In genomic region chr5:105110271-105110852, GRCm38 (mm10) we compare ENCODE assay signal across 9 mouse cellular contexts. TPM values are rescaled to one million over a fixed set of nuclear protein-coding genes. Genes with fewer than 3 reads are reported as not detected.
DNase-seq lines count a peak whose midpoint lies in the region; TF ChIP-seq lines count a peak whose summit lies in the region.
"Not testable (repeated sequence)": the region's sequence is repeated elsewhere in the genome, so short reads cannot be mapped to it uniquely, and the experiment has no call there.
"Had no signal": no experiment of that assay in that cellular context is flagged by ENCODE, and none has a peak within 500 bp of the region (broad histone marks: within the 10 kb centered on the region; RNA-seq: fewer than 3 reads in every experiment).

No protein-coding gene starts in this region.

- not testable (repeated sequence) for H3K79me2 ChIP-seq in CH12.LX (replicated peaks; ENCODE audit: control insufficient read depth, extremely low read depth, insufficient read depth, poor library complexity, severe bottlenecking)

- peak overlapping the region; percentile 82 for H3K27ac ChIP-seq in CH12.LX (ENCODE audit: insufficient read depth, low read depth)
- H3K27ac ChIP-seq in thymus, adult 2 months (ENCODE audit: control insufficient read depth, insufficient read depth, low read length): peak overlapping the region; percentile 84

- in situ Hi-C loops in CH12.LX (cut with MboI; ENCODE audit: low pct_ligation_motif_present, low pct_unique_long_range_greater_than_20kb, low sequenced_read_pairs): not testable (repeated sequence)

- H3K4me1 ChIP-seq in CH12.LX (ENCODE audit: control insufficient read depth in 1 of 2, insufficient read depth in 2 of 2): peaks cover 3 to 20% of the 10 kb centered on the region in 2 experiments; a peak in 3 of 4 replicates
- H3K4me1 ChIP-seq in thymus, adult 2 months (replicated peaks; ENCODE audit: control insufficient read depth, insufficient read depth, low read length): peaks cover 10% of the 10 kb centered on the region

- peak; percentile 73 for DNase-seq in CH12.LX (ENCODE audit: extremely low read depth)
- DNase-seq in c-Kit-positive CD71-negative TER-119-negative erythroid progenitor cells, embryonic 14.5 days (ENCODE audit: low read depth): peak; percentile 4
- DNase-seq in heart, adult 18-20 months: peak; percentile 81 to 86
- DNase-seq in induced T-regulatory cell, adult 2 months (ENCODE audit: low read depth): peak; percentile 84
- DNase-seq in layer of hippocampus, adult 9-11 months: peak; percentile 50
- peak; percentile 69 for DNase-seq in lung, postnatal 14 days
- DNase-seq in retina, postnatal 1 day: peak; percentile 5
- peak; percentile 66 for DNase-seq in thymus, adult 2 months

- dilution Hi-C loops in CH12.LX (cut with MboI; ENCODE audit: extremely low pct_ligation_motif_present, extremely low pct_unique_long_range_greater_than_20kb, low sequenced_read_pairs): not testable (repeated sequence)

- H3K9me3 ChIP-seq in CH12.LX (replicated peaks; ENCODE audit: low read length): not testable (repeated sequence)

- peak overlapping the region in 2 of 3 experiments; percentile 19 to 46 for H3K4me3 ChIP-seq in CH12.LX (replicated peaks in 1 of 3; ENCODE audit: low read depth in 2 of 3, low read length in 2 of 3, poor library complexity in 1 of 3)
- H3K4me3 ChIP-seq in thymus, adult 2 months (ENCODE audit: control insufficient read depth, insufficient read depth, low read length): peak overlapping the region; percentile 46

- 0% methylated on average over 4 of the region's 4 CpGs for WGBS in thymus, adult 2 months

- not testable (repeated sequence) for TF ChIP-seq CTCF in CH12.LX (conservative IDR thresholded peaks at IDR 0.05 in 1 of 2, IDR thresholded peaks at IDR 0.05 in 1 of 2; ENCODE audit: low read depth in 2 of 2, low read length in 2 of 2); thymus, adult 2 months (IDR thresholded peaks at IDR 0.05; ENCODE audit: borderline replicate concordance, control insufficient read depth, extremely low read depth, insufficient read depth, low read length, poor library complexity)

- H3K36me3 ChIP-seq in CH12.LX (replicated peaks in 1 of 2; ENCODE audit: control insufficient read depth in 1 of 2, insufficient read depth in 1 of 2, low read length in 1 of 2); thymus, adult 2 months (ENCODE audit: control insufficient read depth, insufficient read depth, low read length): not testable (repeated sequence)

- peak overlapping the region; percentile 99 for H3K4me2 ChIP-seq in CH12.LX (ENCODE audit: insufficient read depth, low read depth, poor library complexity, severe bottlenecking)

- not testable (repeated sequence) for H3K27me3 ChIP-seq in CH12.LX (replicated peaks); thymus, adult 2 months (ENCODE audit: control insufficient read depth, insufficient read depth, low read length)

- H3K9ac ChIP-seq in CH12.LX (ENCODE audit: insufficient read depth, low read depth): peak overlapping the region; percentile 46

- 0 out of 2 replicates have a peak, but pooled peaks have one; percentile 9 for TF ChIP-seq POLR2A in CH12.LX (IDR thresholded peaks at IDR 0.05; ENCODE audit: low read depth, low read length)
- not testable (repeated sequence) for TF ChIP-seq POLR2A in thymus, adult 2 months (IDR thresholded peaks at IDR 0.05; ENCODE audit: control insufficient read depth, extremely low read depth, insufficient read depth, low read length, poor library complexity)

- not testable (repeated sequence) for TF ChIP-seq RAD21 in CH12.LX (IDR thresholded peaks at IDR 0.05; ENCODE audit: low read depth, low read length)

- peak; percentile 51 for TF ChIP-seq EP300 in CH12.LX (IDR thresholded peaks at IDR 0.05; ENCODE audit: low read length)

TF ChIP-seq in CH12.LX, 34 proteins besides CTCF, POLR2A, EP300 and RAD21:
- TF ChIP-seq SIN3A (IDR thresholded peaks at IDR 0.05; ENCODE audit: low read length) (peak; percentile 60), MXI1 (IDR thresholded peaks at IDR 0.05; ENCODE audit: low read depth, low read length) (0 out of 2 replicates have a peak, but pooled peaks have one; percentile 56), BHLHE40 (IDR thresholded peaks at IDR 0.05; ENCODE audit: low read depth, low read length) (peak; percentile 93), JUND (conservative IDR thresholded peaks at IDR 0.05; ENCODE audit: low read depth, low read length) (0 out of 2 replicates have a peak, but pooled peaks have one; percentile 41), CHD1 (IDR thresholded peaks at IDR 0.05; ENCODE audit: low read depth, low read length) (peak; percentile 93), TBP (conservative IDR thresholded peaks at IDR 0.05; ENCODE audit: low read depth, low read length) (peak; percentile 38; the same call in 1 of the 2 replicates), TCF12 (IDR thresholded peaks at IDR 0.05; ENCODE audit: low read depth, low read length) (peak; percentile 65), IRF4 (IDR thresholded peaks at IDR 0.05; ENCODE audit: low read depth, low read length) (peak; percentile 73), RCOR1 (conservative IDR thresholded peaks at IDR 0.05; ENCODE audit: low read depth, low read length) (0 out of 2 replicates have a peak, but pooled peaks have one; percentile 13), MAZ (IDR thresholded peaks at IDR 0.05; ENCODE audit: low read depth, low read length) (0 out of 2 replicates have a peak, but pooled peaks have one; percentile 40), MYC (IDR thresholded peaks at IDR 0.05; ENCODE audit: low read depth, low read length) (peak; percentile 75), MAX (IDR thresholded peaks at IDR 0.05; ENCODE audit: low read length) (peak; percentile 68; the same call in 1 of the 2 replicates), ETS1 (conservative IDR thresholded peaks at IDR 0.05; ENCODE audit: low read depth, low read length) (peak; percentile 84), MEF2A (IDR thresholded peaks at IDR 0.05; ENCODE audit: borderline replicate concordance, low read depth, low read length) (peak; percentile 19; the same call in 1 of the 2 replicates)

RNA-seq across cellular contexts. Expression of gene Gbp9, which starts 29.0 kb away (rescaled TPM):
- 2.9 and 3.4 TPM in 2 replicates for total RNA-seq in CH12.LX (2012; rRNA removed)
- 4.8 and 6.2 TPM in 2 replicates for total RNA-seq in CH12.LX (2014; rRNA removed)
- polyA plus RNA-seq in CH12.LX (2012; ENCODE audit: insufficient read length, low read depth): 10.1 and 15.0 TPM in 2 replicates
- total RNA-seq in heart, adult 18-20 months (2021): 10 to 100 TPM in 1 of 2 experiments, 1 to 10 TPM in 1; 7.7 to 14.9 TPM
- 19.9 and 20.6 TPM in 2 replicates for polyA plus RNA-seq in thymus, adult 2 months (2012; rRNA removed)

RNA-seq across cellular contexts. Expression of gene Gbp8, which starts 29.0 kb away (rescaled TPM):
- total RNA-seq in CH12.LX (2012; rRNA removed) (2.9 and 5.2 TPM in 2 replicates), CH12.LX (2014; rRNA removed) (5.1 and 6.1 TPM in 2 replicates)
- 7.4 and 7.5 TPM in 2 replicates for polyA plus RNA-seq in CH12.LX (2012; ENCODE audit: insufficient read length, low read depth)
- under 1 TPM; 0.72 to 0.82 TPM for total RNA-seq in heart, adult 18-20 months (2021)
- 67.9 and 78.9 TPM in 2 replicates for polyA plus RNA-seq in thymus, adult 2 months (2012; rRNA removed)
- total RNA-seq: MEL had no signal

RNA-seq across cellular contexts. Expression of gene Gbp4, which starts 29.0 kb away (rescaled TPM):
- total RNA-seq in CH12.LX (2012; rRNA removed): 14.8 and 17.2 TPM in 2 replicates
- 19.3 and 21.1 TPM in 2 replicates for total RNA-seq in CH12.LX (2014; rRNA removed)
- polyA plus RNA-seq in CH12.LX (2012; ENCODE audit: insufficient read length, low read depth): 16.1 and 18.3 TPM in 2 replicates
- total RNA-seq in heart, adult 18-20 months (2021): 10 to 100 TPM in 1 of 2 experiments, 1 to 10 TPM in 1; 3.9 to 22.8 TPM
- polyA plus RNA-seq in thymus, adult 2 months (2012; rRNA removed): 126 and 130 TPM in 2 replicates
- total RNA-seq: MEL had no signal

Comparison
In these comparisons a context has a peak if more than half of its experiments do, and no peak if none do; other contexts are left out.
1. Peak in every context shown above with its lines: DNase-seq, H3K4me3 ChIP-seq and H3K27ac ChIP-seq.
2. DNase-seq: peak in every context shown above with its lines; median percentile 84 in induced T-regulatory cell, adult 2 months; 84 in heart, adult 18-20 months; 73 in CH12.LX; 69 in lung, postnatal 14 days; 66 in thymus, adult 2 months; 50 in layer of hippocampus, adult 9-11 months; 5 in retina, postnatal 1 day; 4 in c-Kit-positive CD71-negative TER-119-negative erythroid progenitor cells, embryonic 14.5 days.